Mouse (Mus musculus) hindbrain, embryonic 12.5 days (tissue): ENCODE measurements at regions not wholly inside any gene's neighbourhood (a gene's known extent, or its start where the extent isn't known, plus 50 kb on each side); places are given as distances from the start of the nearest gene placed in this dataset.

Experiments used
- ATAC-seq: fragments of 200-750 bp; cut with Nextera tagmentation; 2 replicates; pipeline ENCODE4 v1.8.0; 2017; ENCODE audit warnings: moderate TSS enrichment; ENCODE audit not compliant: low FRiP score
- H3K27ac ChIP-seq: fragments of 300-500 bp; sonication (generic); 2 replicates; pipeline ENCODE4 v1.5.1; 2016; ENCODE audit warnings: mild to moderate bottlenecking
- H3K27me3 ChIP-seq: fragments of 300-500 bp; sonication (generic); 2 replicates; pipeline ENCODE4 v1.6.1; 2016; ENCODE audit warnings: mild to moderate bottlenecking
- H3K36me3 ChIP-seq: fragments of 300-500 bp; sonication (generic); 2 replicates; pipeline ENCODE4 v1.6.1; 2016; ENCODE audit warnings: mild to moderate bottlenecking
- H3K4me1 ChIP-seq: fragments of 300-500 bp; sonication (generic); 2 replicates; pipeline ENCODE4 v1.6.1; 2016
- H3K4me2 ChIP-seq: fragments of 300-500 bp; sonication (generic); replicated peaks from 2 replicates; pipeline ENCODE4 v1.6.1; 2016; ENCODE audit warnings: mild to moderate bottlenecking
- H3K4me3 ChIP-seq: fragments of 300-500 bp; sonication (generic); 2 replicates; pipeline ENCODE4 v1.5.1; 2016; ENCODE audit warnings: mild to moderate bottlenecking
- H3K9ac ChIP-seq: fragments of 300-500 bp; sonication (generic); 2 replicates; pipeline ENCODE4 v1.6.1; 2016; ENCODE audit warnings: mild to moderate bottlenecking, moderate library complexity
- H3K9me3 ChIP-seq: fragments of 300-500 bp; sonication (generic); replicated peaks from 2 replicates; pipeline ENCODE4 v1.6.1; 2016; ENCODE audit warnings: mild to moderate bottlenecking
- WGBS: fragments of 180-500 bp; shearing (Covaris S2); methylation state at CpG from one replicate; pipeline ENCODE4 v1.1.7; 2016; 5-methylcytosine and 5-hydroxymethylcytosine counted together

DNA sequence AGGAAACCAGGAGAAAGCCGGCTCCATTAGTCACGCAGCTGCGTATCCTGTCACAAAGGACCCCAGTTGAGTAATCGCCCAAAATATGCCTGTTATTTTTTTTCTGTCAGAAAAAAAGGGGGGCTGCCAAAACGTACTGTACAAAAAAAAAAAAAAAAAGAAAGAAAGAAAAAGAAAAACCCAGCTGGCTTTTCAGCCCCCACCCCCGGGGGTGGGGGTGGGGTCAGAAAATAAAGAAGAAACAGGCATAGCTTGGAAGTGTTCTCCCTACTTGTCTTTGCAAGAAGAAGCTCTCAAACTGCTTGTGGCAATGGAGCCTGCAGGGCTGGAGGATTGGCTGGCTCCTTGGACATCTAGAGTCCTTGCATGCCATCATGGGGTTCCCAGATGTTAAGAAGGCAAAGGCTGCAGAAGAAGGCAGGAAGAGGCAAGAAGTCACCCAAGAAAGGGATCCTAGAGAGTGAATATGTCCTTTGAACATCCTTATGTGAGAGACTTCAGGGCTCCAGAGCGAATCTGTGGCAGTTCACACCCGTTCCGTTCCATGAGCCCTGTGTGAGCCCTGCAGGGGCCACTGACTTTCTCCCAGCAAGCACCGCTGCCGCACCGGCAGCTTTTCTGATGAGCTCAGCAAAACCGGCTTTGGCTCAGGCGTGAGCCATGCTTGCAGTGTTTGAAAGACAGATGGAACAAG is 98.8 kb downstream of the Zfp36l1 start:
- Histone ChIP-seq H3K27ac (peak overlapping the region; percentile 83), H3K9me3 (no peaks in the 10 kb centered on the region), H3K36me3 (no peaks in the 10 kb centered on the region)

DNA sequence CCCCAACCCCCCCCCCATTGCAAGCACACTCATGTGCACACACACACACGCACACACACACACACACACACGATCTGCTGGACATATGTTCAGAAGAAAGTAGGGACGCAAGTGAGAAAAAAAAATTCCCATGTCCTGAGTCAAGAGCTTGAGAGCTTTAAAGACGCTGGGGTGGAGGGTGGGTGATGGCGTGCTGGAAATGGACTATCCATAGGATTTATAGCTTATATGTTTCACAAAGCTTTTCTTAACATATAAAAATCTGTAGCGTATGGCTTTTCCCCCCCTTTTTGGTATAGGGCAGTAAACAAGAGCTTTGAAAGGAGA is 99.3 kb downstream of the Zfp36l1 start:
- 58% methylated on average over 6 of the region's 6 CpGs for WGBS
- Histone ChIP-seq H3K9ac (no peak overlapping the region), H3K4me3 (no peak overlapping the region), H3K27me3 (no peaks in the 10 kb centered on the region), H3K4me1 (peaks cover 12% of the 10 kb centered on the region), H3K27ac (peak overlapping the region; percentile 60; the same call in 1 of the 2 replicates), H3K9me3 (no peaks in the 10 kb centered on the region), H3K4me2 (peak overlapping the region; percentile 43), H3K36me3 (no peaks in the 10 kb centered on the region)
- ATAC-seq, result no peak

More for the DNA sequence above, 98.8 kb downstream of the Zfp36l1 start:
- Histone ChIP-seq H3K9ac (no peak overlapping the region; the same call in 1 of the 2 replicates), H3K4me2 (peak overlapping the region; percentile 43), H3K4me3 (no peak overlapping the region), H3K27me3 (no peaks in the 10 kb centered on the region), H3K4me1 (peaks cover 12% of the 10 kb centered on the region)
- WGBS, result 16% methylated on average over 14 of the region's 14 CpGs
- ATAC-seq, result peak; percentile 44

DNA sequence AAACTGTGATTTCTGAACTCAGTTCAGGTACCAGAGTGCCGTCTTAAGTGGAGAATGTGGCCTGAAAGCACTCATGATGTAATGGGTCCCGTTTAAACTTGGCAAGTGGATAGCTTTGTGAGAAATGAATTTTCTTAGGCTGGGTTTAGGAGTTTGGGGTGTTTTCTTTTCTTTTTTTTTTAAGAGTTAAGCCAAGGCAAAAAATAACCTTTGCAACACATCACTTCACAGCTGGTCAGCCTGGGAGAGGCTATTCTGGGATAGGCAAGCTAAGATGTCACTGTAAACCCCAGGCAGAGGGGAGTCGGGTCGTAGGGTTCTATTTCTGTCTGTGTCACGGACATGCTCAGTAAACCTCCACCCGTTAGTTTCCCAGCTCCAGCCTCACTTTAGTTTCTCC is 100.9 kb downstream of the Zfp36l1 start:
- 85% methylated on average over 6 of the region's 6 CpGs for WGBS

DNA sequence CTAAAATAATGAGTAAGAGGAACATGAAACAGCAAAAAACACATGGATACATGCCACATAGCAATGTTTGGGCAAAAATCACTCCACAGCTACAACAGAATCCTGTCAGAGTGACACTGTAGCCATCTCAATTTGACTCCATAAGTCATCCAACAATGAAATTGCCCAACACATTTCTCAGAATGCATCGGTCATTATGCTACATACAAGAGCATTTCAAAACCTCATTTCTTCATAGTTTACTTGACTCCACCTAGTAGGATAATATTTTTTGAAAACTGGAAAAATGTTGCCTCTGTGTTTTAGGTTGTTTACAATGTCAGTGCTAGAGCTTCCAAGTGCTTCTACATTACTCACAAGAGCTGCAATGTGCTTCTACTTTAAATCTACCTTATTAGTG is 101.9 kb downstream of the Zfp36l1 start:
- Histone ChIP-seq H3K9ac (no peak overlapping the region), H3K4me3 (no peak overlapping the region), H3K27ac (no peak overlapping the region), H3K4me1 (peaks cover 18% of the 10 kb centered on the region), H3K4me2 (no peak overlapping the region), H3K36me3 (no peaks in the 10 kb centered on the region), H3K27me3 (no peaks in the 10 kb centered on the region), H3K9me3 (no peaks in the 10 kb centered on the region)
- 90% methylated on average over 1 of the region's 1 CpGs for WGBS
- no peak for ATAC-seq

More for the DNA sequence above, 100.9 kb downstream of the Zfp36l1 start:
- Histone ChIP-seq H3K27ac (no peak overlapping the region), H3K9me3 (no peaks in the 10 kb centered on the region), H3K4me2 (no peak overlapping the region), H3K4me1 (peaks cover 18% of the 10 kb centered on the region), H3K36me3 (no peaks in the 10 kb centered on the region), H3K9ac (no peak overlapping the region), H3K27me3 (no peaks in the 10 kb centered on the region), H3K4me3 (no peak overlapping the region)
- ATAC-seq, result no peak

DNA sequence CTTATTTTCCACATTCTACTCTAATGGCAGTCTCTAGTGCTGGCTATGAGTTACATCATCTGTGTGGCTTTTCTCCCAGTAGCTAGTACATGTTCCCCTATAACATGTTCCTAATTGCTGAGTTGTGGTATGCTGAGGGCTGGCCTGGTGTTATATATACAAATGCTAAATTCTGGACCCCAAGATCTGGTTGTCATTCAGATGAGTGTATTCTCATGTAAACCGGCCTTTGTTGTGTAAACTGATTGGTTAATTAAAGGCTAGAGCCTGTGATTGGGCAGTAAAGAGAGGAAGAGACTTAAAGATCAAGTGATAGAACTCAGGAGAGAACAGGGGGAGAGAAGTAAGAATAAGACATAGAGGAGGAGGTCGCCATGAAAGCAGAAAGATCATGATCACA is 102.6 kb downstream of the Zfp36l1 start:
- Histone ChIP-seq H3K36me3 (no peaks in the 10 kb centered on the region), H3K27ac (no peak overlapping the region), H3K4me2 (no peak overlapping the region), H3K27me3 (no peaks in the 10 kb centered on the region), H3K4me1 (peaks cover 18% of the 10 kb centered on the region), H3K9me3 (no peaks in the 10 kb centered on the region), H3K4me3 (no peak overlapping the region), H3K9ac (no peak overlapping the region)
- no peak for ATAC-seq
- WGBS, result 55% methylated on average over 2 of the region's 2 CpGs

DNA sequence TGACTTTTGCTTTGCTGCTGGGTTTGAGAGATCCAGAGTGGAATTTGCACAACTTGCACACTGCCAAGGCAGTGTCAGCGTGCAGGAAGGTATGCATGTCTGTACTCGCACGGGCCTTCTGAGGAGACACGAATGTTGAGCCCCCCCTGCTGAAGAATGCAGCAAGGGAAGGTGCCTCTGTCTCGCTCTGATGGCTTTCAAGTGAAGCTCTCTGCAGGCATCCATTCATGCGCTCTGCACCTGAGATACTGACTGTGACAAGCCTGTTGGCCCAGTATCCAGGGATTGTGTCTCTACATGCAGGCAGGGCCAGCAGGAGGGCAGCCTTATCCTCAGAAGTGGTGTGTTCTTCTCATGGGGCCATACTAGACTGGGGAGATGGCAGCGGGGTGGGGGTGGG is 105.0 kb downstream of the Zfp36l1 start:
- Histone ChIP-seq H3K4me2 (no peak overlapping the region), H3K27ac (no peak overlapping the region), H3K4me3 (no peak overlapping the region), H3K4me1 (peaks cover 8% of the 10 kb centered on the region; the same call in 1 of the 2 replicates), H3K9ac (no peak overlapping the region), H3K36me3 (no peaks in the 10 kb centered on the region), H3K27me3 (no peaks in the 10 kb centered on the region), H3K9me3 (no peaks in the 10 kb centered on the region)
- WGBS, result 35% methylated on average over 7 of the region's 7 CpGs
- ATAC-seq, result no peak

DNA sequence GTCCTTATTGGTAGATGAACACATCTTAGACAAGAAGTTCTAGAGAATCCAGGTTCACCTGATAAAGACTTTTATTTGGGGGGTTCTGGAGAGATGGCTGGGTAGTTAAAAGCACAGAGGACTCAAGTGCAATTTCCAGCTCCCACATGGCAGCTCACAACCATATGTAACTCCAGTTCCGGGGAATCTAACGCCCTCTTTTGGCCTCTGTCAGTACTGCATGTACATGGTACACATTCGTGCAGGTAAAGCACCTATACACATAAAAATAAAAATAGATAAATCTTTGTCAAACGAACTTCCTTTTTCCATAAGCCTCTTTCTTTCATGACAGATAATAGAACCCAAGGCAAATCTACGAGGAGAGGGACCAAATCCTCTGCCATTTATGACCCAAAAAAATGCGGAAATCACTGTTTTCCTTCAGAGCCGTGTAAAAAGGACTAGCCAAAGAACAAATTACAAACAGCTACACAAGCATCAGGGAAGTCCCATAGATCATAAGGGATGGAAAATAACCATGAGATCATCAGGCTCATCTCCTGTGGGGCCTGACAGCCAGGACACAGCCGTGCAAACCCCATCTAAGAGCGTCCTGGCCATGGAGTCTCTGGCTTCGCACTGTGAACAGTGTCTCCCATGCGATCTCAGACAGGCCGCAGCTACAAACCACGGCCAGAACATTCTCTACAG is 107.4 kb downstream of the Zfp36l1 start:
- no peaks in the 10 kb centered on the region for H3K9me3 ChIP-seq
- H3K4me2 ChIP-seq, result no peak overlapping the region
- H3K27me3 ChIP-seq, result no peaks in the 10 kb centered on the region
- 88% methylated on average over 13 of the region's 13 CpGs for WGBS
- no peak overlapping the region for H3K9ac ChIP-seq
- ATAC-seq, result no peak
- H3K27ac ChIP-seq, result no peak overlapping the region
- H3K36me3 ChIP-seq, result no peaks in the 10 kb centered on the region
- peaks cover 17% of the 10 kb centered on the region for H3K4me1 ChIP-seq
- H3K4me3 ChIP-seq, result no peak overlapping the region

DNA sequence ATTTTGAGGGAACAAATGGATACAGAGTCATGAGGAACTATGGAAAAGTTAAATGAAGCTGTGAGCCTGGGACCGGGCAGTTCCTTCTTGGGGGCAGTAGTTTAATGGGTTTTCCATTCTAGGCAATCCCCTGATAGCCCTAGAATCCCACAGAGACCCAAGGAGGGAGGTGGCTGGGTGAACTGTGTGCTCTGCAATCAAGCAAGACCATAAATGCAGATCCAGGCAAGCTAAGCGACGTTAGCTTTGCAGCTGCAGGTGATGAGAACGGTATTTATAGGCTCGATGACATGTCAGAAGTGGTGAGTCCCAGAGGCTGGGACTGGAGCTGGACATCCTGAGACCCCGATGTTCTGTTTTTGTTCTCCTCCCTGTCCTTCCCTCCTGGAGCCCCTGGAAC is 108.2 kb downstream of the Zfp36l1 start:
- H3K4me1 ChIP-seq, result peaks cover 17% of the 10 kb centered on the region
- WGBS, result 88% methylated on average over 6 of the region's 6 CpGs
- no peak for ATAC-seq
- H3K27me3 ChIP-seq, result no peaks in the 10 kb centered on the region
- no peak overlapping the region for H3K9ac ChIP-seq
- no peaks in the 10 kb centered on the region for H3K9me3 ChIP-seq
- H3K36me3 ChIP-seq, result no peaks in the 10 kb centered on the region
- no peak overlapping the region for H3K4me3 ChIP-seq
- H3K4me2 ChIP-seq, result no peak overlapping the region
- H3K27ac ChIP-seq, result no peak overlapping the region

DNA sequence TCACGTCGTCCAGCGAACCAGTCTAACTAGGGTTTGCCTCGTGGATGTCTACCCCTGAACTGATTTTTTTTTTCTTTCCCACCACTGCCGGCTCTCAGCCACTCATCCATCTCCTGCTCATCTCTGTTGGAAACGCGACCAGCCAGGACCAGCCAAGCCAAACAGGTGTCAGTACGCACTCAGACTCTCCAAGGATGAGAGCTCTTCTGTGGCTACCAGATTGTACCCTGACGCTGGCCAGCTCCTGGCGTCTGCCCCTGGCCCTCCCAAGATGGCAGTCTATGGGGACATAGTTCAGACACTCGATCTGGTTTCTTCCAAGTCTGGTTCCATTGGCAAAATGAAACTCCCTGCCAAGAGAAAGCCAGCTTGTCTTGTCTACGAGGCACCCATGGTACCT is 109.3 kb downstream of the Zfp36l1 start:
- ATAC-seq, result no peak
- Histone ChIP-seq H3K4me3 (no peak overlapping the region), H3K36me3 (no peaks in the 10 kb centered on the region), H3K27ac (no peak overlapping the region), H3K27me3 (no peaks in the 10 kb centered on the region), H3K4me2 (no peak overlapping the region), H3K9ac (no peak overlapping the region), H3K4me1 (peaks cover 17% of the 10 kb centered on the region), H3K9me3 (no peaks in the 10 kb centered on the region)
- 89% methylated on average over 12 of the region's 12 CpGs for WGBS

DNA sequence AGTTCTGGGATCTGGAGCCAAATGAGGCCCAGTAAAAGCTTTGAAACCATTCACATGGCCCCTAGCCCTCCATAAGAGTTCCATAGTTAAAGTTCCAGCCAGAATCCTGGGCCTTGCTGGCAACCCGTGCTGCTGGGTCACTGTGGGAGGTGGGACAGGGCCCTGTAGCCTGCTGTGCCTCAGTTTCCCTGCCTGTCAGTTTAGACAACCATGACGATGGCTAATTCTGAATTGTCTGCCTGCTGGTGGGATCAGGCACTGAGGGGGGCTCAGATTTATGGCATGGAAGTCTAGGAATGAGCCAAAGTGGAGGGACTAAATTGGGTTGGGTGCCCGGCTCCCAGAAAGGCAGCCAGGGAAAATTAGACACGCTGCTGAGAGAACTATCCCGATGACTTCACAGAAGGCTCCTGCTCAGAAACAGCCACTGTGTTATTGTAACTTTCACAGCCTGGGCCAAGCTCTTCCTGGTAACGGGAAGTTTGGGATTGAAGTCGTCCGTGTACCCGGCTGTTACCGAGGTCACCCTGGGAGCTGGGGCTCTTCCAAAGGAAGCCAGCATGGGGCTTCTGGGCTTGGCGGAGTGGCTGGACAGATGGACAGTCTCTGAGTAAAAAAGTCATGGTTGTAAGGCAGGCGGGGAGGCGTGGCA is 110.2 kb downstream of the Zfp36l1 start:
- H3K27ac ChIP-seq, result 0 out of 2 replicates have a peak overlapping the region, but pooled peaks have one; percentile 13
- H3K9me3 ChIP-seq, result no peaks in the 10 kb centered on the region
- H3K4me2 ChIP-seq, result no peak overlapping the region
- H3K9ac ChIP-seq, result no peak overlapping the region
- H3K27me3 ChIP-seq, result no peaks in the 10 kb centered on the region
- 0 out of 2 replicates have a peak, but pooled peaks have one; percentile 35 for ATAC-seq
- H3K4me1 ChIP-seq, result peaks cover 13% of the 10 kb centered on the region
- no peak overlapping the region for H3K4me3 ChIP-seq
- 57% methylated on average over 13 of the region's 13 CpGs for WGBS
- H3K36me3 ChIP-seq, result no peaks in the 10 kb centered on the region

DNA sequence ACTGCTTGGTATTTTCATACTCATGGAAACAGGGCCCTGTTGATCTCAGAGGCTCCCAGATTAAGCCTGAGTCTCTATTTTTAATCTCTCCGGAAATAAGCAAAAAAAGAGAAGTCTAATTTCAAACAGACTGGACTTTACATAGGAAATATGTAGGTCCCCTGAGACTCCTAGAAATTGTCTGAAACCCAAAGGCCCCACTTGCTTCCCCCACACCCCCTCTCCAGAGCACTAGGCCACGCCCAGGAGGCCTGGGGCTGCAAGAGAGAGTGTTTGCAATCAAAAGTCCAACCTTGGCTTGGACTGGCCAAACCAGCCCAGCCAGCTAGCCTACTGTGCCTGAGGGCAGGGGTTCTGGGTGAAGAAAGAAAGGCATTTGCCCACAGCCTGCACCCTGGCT is 111.0 kb downstream of the Zfp36l1 start:
- Histone ChIP-seq H3K9me3 (no peaks in the 10 kb centered on the region), H3K27me3 (no peaks in the 10 kb centered on the region), H3K27ac (no peak overlapping the region), H3K36me3 (no peaks in the 10 kb centered on the region), H3K4me1 (peaks cover 11% of the 10 kb centered on the region), H3K4me3 (no peak overlapping the region), H3K4me2 (no peak overlapping the region), H3K9ac (no peak overlapping the region)
- WGBS, result 66% methylated on average over 2 of the region's 2 CpGs
- no peak for ATAC-seq

DNA sequence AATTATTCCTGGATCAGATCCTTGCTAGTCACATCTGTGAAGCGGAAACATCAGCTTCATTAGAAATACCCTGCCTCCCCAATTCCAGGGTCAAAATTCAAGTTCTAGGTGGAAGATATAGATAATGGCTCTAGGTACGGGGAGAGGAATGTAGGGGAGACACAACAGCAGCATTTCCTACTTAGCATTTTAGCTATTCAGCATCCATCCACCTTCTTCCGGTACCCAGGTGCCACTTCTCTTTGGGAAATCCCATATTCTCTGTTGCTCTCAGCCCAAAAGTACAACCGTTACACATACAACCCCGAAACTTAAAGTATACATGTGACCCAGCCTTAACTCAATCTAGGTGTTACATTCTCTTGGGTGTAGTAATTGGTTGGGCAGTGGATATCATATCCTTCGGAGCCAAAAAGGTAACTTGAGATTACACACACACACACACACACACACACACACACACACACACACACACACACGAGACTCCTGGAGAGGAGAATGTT is 112.9 kb downstream of the Zfp36l1 start:
- no peaks in the 10 kb centered on the region for H3K36me3 ChIP-seq
- no peak overlapping the region for H3K27ac ChIP-seq
- H3K9me3 ChIP-seq, result no peaks in the 10 kb centered on the region
- no peak overlapping the region for H3K4me2 ChIP-seq
- H3K4me1 ChIP-seq, result peaks cover 11% of the 10 kb centered on the region
- no peak overlapping the region for H3K9ac ChIP-seq
- H3K4me3 ChIP-seq, result no peak overlapping the region
- no peaks in the 10 kb centered on the region for H3K27me3 ChIP-seq
- WGBS, result 87% methylated on average over 7 of the region's 7 CpGs
- no peak for ATAC-seq
